ENCODE assay signal across 9 mouse cellular contexts in the genomic region with DNA sequence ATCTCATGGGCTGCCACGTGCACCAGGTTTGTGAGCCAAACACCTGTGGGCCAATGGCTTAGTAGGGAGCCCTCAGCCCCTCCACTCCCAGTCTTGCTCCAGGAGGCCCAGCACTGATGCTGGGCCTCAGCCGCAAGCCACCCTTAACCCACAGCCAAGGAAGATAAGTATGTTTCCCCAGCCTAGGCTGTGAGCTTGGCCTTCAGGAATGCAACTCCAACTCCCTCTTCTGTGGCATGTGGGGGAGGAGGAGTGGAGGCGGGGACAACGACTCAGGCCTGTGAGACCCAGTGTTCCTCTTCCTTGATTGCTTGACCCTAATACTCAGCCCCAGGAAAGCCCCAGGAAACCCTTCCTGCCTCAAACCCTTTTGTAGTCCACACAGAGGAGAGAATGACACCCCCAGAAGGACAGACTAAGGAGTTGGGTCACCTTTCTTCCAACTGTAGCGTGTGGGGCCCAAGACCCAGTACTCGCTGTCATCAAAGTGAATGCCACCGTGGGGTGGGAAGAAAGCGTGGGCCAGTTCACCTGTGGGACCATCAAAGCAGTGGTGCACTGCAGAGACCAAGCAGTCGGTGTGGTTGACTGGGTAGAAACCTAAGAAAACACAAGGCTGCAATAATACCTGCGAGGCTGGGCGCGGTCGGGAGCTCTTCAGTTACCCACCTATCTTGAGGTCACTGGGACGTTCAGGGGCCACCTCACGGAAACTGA. TPM values are rescaled to one million over a fixed set of nuclear protein-coding genes. Genes with fewer than 3 reads are reported as not detected.
A peak's percentile ranks its signal among the peaks of the same experiment; 100 is the strongest.
DNase-seq lines count a peak whose midpoint lies in the region; ATAC-seq and TF ChIP-seq lines count a peak whose summit lies in the region.
"Had no signal": no experiment of that assay in that cellular context is flagged by ENCODE, and none has a peak within 500 bp of the region (broad histone marks: within the 10 kb centered on the region; RNA-seq: fewer than 3 reads in every experiment).

No protein-coding gene starts in this region.

- peak overlapping the region; percentile 80 for H3K4me3 ChIP-seq in E14TG2a.4 (replicated peaks; ENCODE audit: low read length)
- H3K4me3 ChIP-seq in heart, embryonic 15.5 days = peak overlapping the region; percentile 48
- peak overlapping the region; percentile 43; the same call in 1 of the 2 replicates for H3K4me3 ChIP-seq in lung, embryonic 15.5 days

- H3K4me2 ChIP-seq in heart, embryonic 15.5 days = peak overlapping the region; percentile 76
- H3K4me2 ChIP-seq in lung, embryonic 15.5 days = peak overlapping the region; percentile 92

- H3K27me3 ChIP-seq in E14TG2a.4 (ENCODE audit: insufficient read depth, low read length) = peaks cover 27% of the 10 kb centered on the region
- peaks cover 31% of the 10 kb centered on the region for H3K27me3 ChIP-seq in heart, embryonic 15.5 days
- H3K27me3 ChIP-seq in lung, embryonic 15.5 days = peaks cover 23% of the 10 kb centered on the region

- peak; percentile 51 for ATAC-seq in heart, embryonic 15.5 days (replicated peaks; ENCODE audit: insufficient number of reproducible peaks, insufficient read depth, low FRiP score, low read depth)
- peak; percentile 37; the same call in 1 of the 2 replicates for ATAC-seq in lung, embryonic 15.5 days (ENCODE audit: borderline replicate concordance, extremely low read depth, low FRiP score, low TSS enrichment)

- H3K36me3 ChIP-seq in E14TG2a.4 (ENCODE audit: insufficient read depth, low read length) = peaks cover 69% of the 10 kb centered on the region
- H3K36me3 ChIP-seq in heart, embryonic 15.5 days = peaks cover 46% of the 10 kb centered on the region
- H3K36me3 ChIP-seq in lung, embryonic 15.5 days = peaks cover 46% of the 10 kb centered on the region

- TF ChIP-seq CTCF in E14TG2a.4 (conservative IDR thresholded peaks at IDR 0.05; ENCODE audit: low read length) = no peak

- WGBS in heart, embryonic 15.5 days = 52% methylated on average over 15 of the region's 15 CpGs
- 46% methylated on average over 15 of the region's 15 CpGs for WGBS in lung, embryonic 15.5 days

- H3K4me1 ChIP-seq in E14TG2a.4 (replicated peaks; ENCODE audit: low read depth, low read length) = peaks cover 77% of the 10 kb centered on the region
- peaks cover 50% of the 10 kb centered on the region for H3K4me1 ChIP-seq in heart, embryonic 15.5 days (replicated peaks)
- peaks cover 43% of the 10 kb centered on the region for H3K4me1 ChIP-seq in lung, embryonic 15.5 days

- H3K27ac ChIP-seq in heart, embryonic 15.5 days = peak overlapping the region; percentile 61
- peak overlapping the region; percentile 77 for H3K27ac ChIP-seq in lung, embryonic 15.5 days
- H3K27ac ChIP-seq: liver, embryonic 13.5 days had no signal

- peak; percentile 50 for DNase-seq in ES-CJ7 (ENCODE audit: low read depth, low spot score)
- no peak for DNase-seq in frontal cortex, postnatal 10 days (ENCODE audit: low spot score in 2 of 2)
- no peak for DNase-seq in right cerebral cortex, postnatal 10 days (ENCODE audit: low spot score in 2 of 2)
- no peak for DNase-seq in cerebellum, adult 11 months
- DNase-seq in adrenal gland, postnatal 25 days = no peak
- DNase-seq: liver, embryonic 13.5 days had no signal

- H3K9ac ChIP-seq in heart, embryonic 15.5 days = no peak overlapping the region
- H3K9ac ChIP-seq in lung, embryonic 15.5 days = no peak overlapping the region
- H3K9ac ChIP-seq: liver, embryonic 13.5 days had no signal

- H3K9me3 ChIP-seq in E14TG2a.4 (ENCODE audit: low read length) = no peaks in the 10 kb centered on the region
- no peaks in the 10 kb centered on the region for H3K9me3 ChIP-seq in heart, embryonic 15.5 days (replicated peaks)
- no peaks in the 10 kb centered on the region for H3K9me3 ChIP-seq in lung, embryonic 15.5 days
- H3K9me3 ChIP-seq: liver, embryonic 13.5 days had no signal

RNA-seq across cellular contexts. Expression of a gene that starts 1.5 kb away (rescaled TPM):
- polyA plus RNA-seq in heart, embryonic 15.5 days (2015; fragmentation: Nextera tagmentation; extraction: Ambion mirVana) = 65.5 and 74.9 TPM in 2 replicates
- polyA plus RNA-seq in lung, embryonic 15.5 days (2015; fragmentation: Nextera tagmentation; extraction: Ambion mirVana) = 41.7 and 47.8 TPM in 2 replicates
- 3.7 and 4.2 TPM in 2 replicates for total RNA-seq in adrenal gland, postnatal 25 days (2021)

RNA-seq across cellular contexts. Expression of a gene that starts 6.5 kb away (rescaled TPM):
- polyA plus RNA-seq in heart, embryonic 15.5 days (2015; fragmentation: Nextera tagmentation; extraction: Ambion mirVana) = not detected in 2 replicates
- not detected in 2 replicates for polyA plus RNA-seq in lung, embryonic 15.5 days (2015; fragmentation: Nextera tagmentation; extraction: Ambion mirVana)
- total RNA-seq in adrenal gland, postnatal 25 days (2021) = not detected in 2 replicates
- polyA plus RNA-seq: liver, embryonic 13.5 days had no signal

RNA-seq across cellular contexts. Expression of a gene that starts 17.3 kb away (rescaled TPM):
- polyA plus RNA-seq in heart, embryonic 15.5 days (2015; fragmentation: Nextera tagmentation; extraction: Ambion mirVana) = 17.3 and 23.4 TPM in 2 replicates
- 27.6 and 29.1 TPM in 2 replicates for polyA plus RNA-seq in lung, embryonic 15.5 days (2015; fragmentation: Nextera tagmentation; extraction: Ambion mirVana)
- total RNA-seq in adrenal gland, postnatal 25 days (2021) = 47.0 and 60.2 TPM in 2 replicates

RNA-seq across cellular contexts. Expression of a gene that starts 27.1 kb away (rescaled TPM):
- 38.4 and 41.8 TPM in 2 replicates for polyA plus RNA-seq in heart, embryonic 15.5 days (2015; fragmentation: Nextera tagmentation; extraction: Ambion mirVana)
- 50.2 and 53.6 TPM in 2 replicates for polyA plus RNA-seq in lung, embryonic 15.5 days (2015; fragmentation: Nextera tagmentation; extraction: Ambion mirVana)
- 50.9 and 68.4 TPM in 2 replicates for total RNA-seq in adrenal gland, postnatal 25 days (2021)

RNA-seq across cellular contexts. Expression of a gene that starts 42.4 kb away (rescaled TPM):
- 3.8 and 5.0 TPM in 2 replicates for polyA plus RNA-seq in heart, embryonic 15.5 days (2015; fragmentation: Nextera tagmentation; extraction: Ambion mirVana)
- polyA plus RNA-seq in lung, embryonic 15.5 days (2015; fragmentation: Nextera tagmentation; extraction: Ambion mirVana) = 4.3 and 4.9 TPM in 2 replicates
- 50.8 and 67.4 TPM in 2 replicates for total RNA-seq in adrenal gland, postnatal 25 days (2021)
